Mouse (Mus musculus) kidney, adult 2 months (tissue): ENCODE data around the gene Tns2. TPM values are rescaled to one million over a fixed set of nuclear protein-coding genes. Genes with fewer than 3 reads are reported as not detected.

ENCODE experiments used
- DNase-seq: peaks from one replicate; pipeline ENCODE4 v3.0.0; 2021
- H3K27ac ChIP-seq: fragments of 200-500 bp; 2 replicates; pipeline ENCODE4 v1.5.1; 2012; ENCODE audit warnings: low read depth, low read length, control low read depth, inconsistent platforms; ENCODE audit not compliant: insufficient read depth
- H3K27me3 ChIP-seq: fragments of 200-500 bp; replicated peaks from 2 replicates; pipeline ENCODE4 v1.6.1; 2012; ENCODE audit warnings: mild to moderate bottlenecking, moderate library complexity, low read length, inconsistent platforms; ENCODE audit not compliant: control insufficient read depth, insufficient read depth
- H3K36me3 ChIP-seq: fragments of 200-500 bp; 2 replicates; pipeline ENCODE4 v1.6.1; 2012; ENCODE audit warnings: mild to moderate bottlenecking, moderate library complexity, low read length, inconsistent platforms; ENCODE audit not compliant: control insufficient read depth, insufficient read depth
- H3K4me1 ChIP-seq: fragments of 200-500 bp; 2 replicates; pipeline ENCODE4 v1.6.1; 2011; ENCODE audit warnings: low read length; ENCODE audit not compliant: control insufficient read depth, insufficient read depth
- H3K4me3 ChIP-seq: fragments of 200-500 bp; 2 replicates; pipeline ENCODE4 v1.5.1; 2011; ENCODE audit warnings: mild to moderate bottlenecking, low read depth, low read length, control low read depth; ENCODE audit not compliant: insufficient read depth
- CTCF ChIP-seq: fragments of 200-500 bp; conservative IDR thresholded peaks from 2 replicates; pipeline ENCODE4 v1.5.1; 2011; ENCODE audit warnings: low read depth, mild to moderate bottlenecking, control low read depth, low read length, moderate library complexity, mixed read lengths; ENCODE audit not compliant: insufficient read depth, insufficient read length
- POLR2A ChIP-seq: fragments of 200-500 bp; IDR thresholded peaks from one replicate; pipeline ENCODE4 v1.6.1; 2011; ENCODE audit warnings: low read depth, low read length, control low read depth
- WGBS: fragments of 180-500 bp; shearing (Covaris S2); methylation state at CpG from one replicate; pipeline ENCODE4 v1.1.7; 2018; 5-methylcytosine and 5-hydroxymethylcytosine counted together
- polyA plus RNA-seq: library from polyadenylated mRNA; depleted of rRNA; stranded (reverse); fragments of >200 nt; gene quantifications from 2 replicates; pipeline ENCODE4 v1.2.3, GENCODE M21; 2012

Tns2 gene
- polyA plus RNA-seq, 1 experiment = 124 TPM

DNA sequence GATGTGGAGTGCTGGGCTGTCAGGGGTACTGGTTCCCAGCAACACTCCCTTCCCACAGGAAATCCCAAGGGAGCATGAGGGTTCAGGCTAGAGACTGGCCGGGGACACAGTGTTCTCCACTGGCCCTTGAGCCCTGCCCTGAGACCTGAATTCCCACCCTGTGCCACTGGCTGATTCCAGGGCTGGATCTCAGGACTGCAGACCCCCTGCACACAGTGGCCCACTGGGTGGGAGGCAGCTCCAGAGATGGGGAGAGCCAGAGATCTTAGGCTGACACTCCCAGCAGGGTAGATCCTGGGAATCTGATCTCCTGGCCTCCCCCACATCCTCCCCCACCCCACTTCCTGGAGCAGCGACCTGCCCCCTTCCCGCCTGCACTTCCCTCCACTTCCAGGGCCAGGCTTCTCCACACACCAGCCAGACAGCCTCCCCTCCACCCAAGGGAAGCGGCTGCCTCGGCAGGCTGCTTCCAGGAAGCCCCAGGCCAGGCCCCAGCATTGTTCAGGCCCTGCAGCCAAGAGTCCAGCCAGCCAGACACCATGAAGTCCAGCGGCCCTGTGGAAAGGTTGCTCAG is 2.4 kb downstream of the Tns2 start:
- H3K27me3 ChIP-seq = no peaks in the 10 kb centered on the region
- H3K36me3 ChIP-seq = peaks cover 1% of the 10 kb centered on the region; the same call in 1 of the 2 replicates
- peaks cover 42% of the 10 kb centered on the region for H3K4me1 ChIP-seq
- TF ChIP-seq CTCF (no peak), POLR2A (peak; percentile 52)
- peak; percentile 90 for DNase-seq
- peak overlapping the region; percentile 59 for H3K4me3 ChIP-seq
- peak overlapping the region; percentile 98 for H3K27ac ChIP-seq
- WGBS = 5% methylated on average over 6 of the region's 6 CpGs

DNA sequence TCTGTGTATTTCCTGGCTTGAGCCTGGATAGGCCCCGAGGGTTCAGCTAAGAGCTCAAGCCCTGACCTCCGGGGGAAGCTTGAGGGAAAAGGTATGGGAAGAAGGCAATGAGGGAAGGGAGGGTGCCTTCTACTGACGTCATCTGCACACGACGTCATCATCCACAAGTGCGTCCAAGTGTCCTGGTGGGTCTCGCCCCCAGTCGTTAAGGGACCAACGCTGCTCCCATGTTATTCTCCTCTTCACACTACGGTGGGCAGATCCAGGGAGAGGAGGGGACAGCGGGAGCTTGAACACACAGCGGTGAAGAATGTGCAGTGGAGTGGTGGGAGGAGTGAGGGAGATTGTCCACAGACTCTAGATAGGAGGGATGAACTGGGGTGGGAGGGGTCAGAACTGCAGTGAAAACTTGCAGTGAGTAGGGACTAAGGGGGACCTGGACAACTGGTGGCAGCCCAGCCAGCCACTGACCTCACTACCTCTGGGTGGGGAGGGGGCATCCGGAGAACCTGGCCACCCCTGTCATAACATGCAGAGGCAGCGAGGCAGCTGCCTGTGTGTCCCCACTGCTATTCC is 3.2 kb downstream of the Tns2 start:
- Histone ChIP-seq H3K4me1 (peaks cover 48% of the 10 kb centered on the region), H3K27me3 (no peaks in the 10 kb centered on the region), H3K36me3 (peaks cover 1% of the 10 kb centered on the region; the same call in 1 of the 2 replicates), H3K4me3 (peak overlapping the region; percentile 59), H3K27ac (peak overlapping the region; percentile 98)
- TF ChIP-seq CTCF (no peak), POLR2A (no peak)
- WGBS = 18% methylated on average over 14 of the region's 14 CpGs
- peak; percentile 69 for DNase-seq

DNA sequence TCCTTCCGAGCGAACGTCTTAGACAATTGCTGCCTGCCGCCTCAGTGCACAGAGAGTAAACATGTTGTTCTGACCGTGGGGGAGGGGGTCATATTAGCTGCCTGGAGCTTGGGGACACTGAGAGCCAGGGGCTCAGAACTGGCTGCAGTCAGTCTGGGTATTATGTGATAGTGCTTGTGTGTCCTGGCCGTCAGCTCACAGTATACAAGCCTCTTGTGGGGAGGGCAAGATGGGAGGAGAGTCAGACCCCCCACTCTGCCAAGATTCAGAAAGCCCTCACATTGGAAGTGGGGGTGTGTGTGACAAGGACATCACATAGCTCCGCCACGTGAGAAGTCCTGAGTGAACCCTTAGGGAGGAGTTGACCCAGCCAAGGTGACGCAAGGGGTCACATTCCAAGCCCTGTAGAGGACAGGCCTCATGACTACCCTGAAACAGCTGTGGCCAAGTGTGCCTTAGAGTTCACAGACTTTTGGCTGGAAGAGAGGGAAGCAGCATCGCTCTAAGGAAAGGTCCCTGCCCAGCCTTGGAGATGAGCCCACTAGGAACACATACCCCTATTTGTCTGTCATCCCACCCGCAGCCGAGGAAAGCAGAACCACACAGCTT is 3.8 kb downstream of the Tns2 start:
- H3K4me1 ChIP-seq = peaks cover 51% of the 10 kb centered on the region
- peaks cover 1% of the 10 kb centered on the region; the same call in 1 of the 2 replicates for H3K36me3 ChIP-seq
- H3K27ac ChIP-seq = peak overlapping the region; percentile 98
- no peaks in the 10 kb centered on the region for H3K27me3 ChIP-seq
- WGBS = 8% methylated on average over 12 of the region's 12 CpGs
- H3K4me3 ChIP-seq = peak overlapping the region; percentile 59
- no peak for TF ChIP-seq POLR2A
- TF ChIP-seq CTCF = no peak
- peak; percentile 97 for DNase-seq

DNA sequence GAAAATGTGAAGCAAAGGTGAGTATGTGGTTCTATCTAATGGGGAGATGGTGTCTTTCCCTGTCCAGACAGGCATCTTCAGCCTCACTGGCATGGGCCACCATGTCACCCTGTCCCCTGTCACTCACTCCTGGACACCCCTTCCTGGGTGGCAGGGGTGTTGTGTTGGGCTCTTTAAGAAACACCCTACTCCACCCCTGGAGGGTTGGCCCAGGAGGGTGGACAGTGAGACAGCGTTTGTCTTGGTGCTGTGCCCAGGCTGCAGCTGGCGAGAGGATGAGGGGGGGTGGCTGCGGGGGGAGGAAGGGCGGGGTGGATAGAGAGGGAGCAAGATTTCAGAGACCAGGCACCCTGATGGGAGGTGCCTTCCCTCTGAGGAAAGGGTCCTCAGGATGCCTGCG is 5.1 kb downstream of the Tns2 start:
- DNase-seq = peak; percentile 91
- peak overlapping the region; percentile 98 for H3K27ac ChIP-seq
- TF ChIP-seq POLR2A (no peak), CTCF (no peak)
- no peaks in the 10 kb centered on the region for H3K27me3 ChIP-seq
- 4% methylated on average over 5 of the region's 5 CpGs for WGBS
- peaks cover 51% of the 10 kb centered on the region for H3K4me1 ChIP-seq
- H3K4me3 ChIP-seq = peak overlapping the region; percentile 43
- H3K36me3 ChIP-seq = peaks cover 8% of the 10 kb centered on the region; the same call in 1 of the 2 replicates

DNA sequence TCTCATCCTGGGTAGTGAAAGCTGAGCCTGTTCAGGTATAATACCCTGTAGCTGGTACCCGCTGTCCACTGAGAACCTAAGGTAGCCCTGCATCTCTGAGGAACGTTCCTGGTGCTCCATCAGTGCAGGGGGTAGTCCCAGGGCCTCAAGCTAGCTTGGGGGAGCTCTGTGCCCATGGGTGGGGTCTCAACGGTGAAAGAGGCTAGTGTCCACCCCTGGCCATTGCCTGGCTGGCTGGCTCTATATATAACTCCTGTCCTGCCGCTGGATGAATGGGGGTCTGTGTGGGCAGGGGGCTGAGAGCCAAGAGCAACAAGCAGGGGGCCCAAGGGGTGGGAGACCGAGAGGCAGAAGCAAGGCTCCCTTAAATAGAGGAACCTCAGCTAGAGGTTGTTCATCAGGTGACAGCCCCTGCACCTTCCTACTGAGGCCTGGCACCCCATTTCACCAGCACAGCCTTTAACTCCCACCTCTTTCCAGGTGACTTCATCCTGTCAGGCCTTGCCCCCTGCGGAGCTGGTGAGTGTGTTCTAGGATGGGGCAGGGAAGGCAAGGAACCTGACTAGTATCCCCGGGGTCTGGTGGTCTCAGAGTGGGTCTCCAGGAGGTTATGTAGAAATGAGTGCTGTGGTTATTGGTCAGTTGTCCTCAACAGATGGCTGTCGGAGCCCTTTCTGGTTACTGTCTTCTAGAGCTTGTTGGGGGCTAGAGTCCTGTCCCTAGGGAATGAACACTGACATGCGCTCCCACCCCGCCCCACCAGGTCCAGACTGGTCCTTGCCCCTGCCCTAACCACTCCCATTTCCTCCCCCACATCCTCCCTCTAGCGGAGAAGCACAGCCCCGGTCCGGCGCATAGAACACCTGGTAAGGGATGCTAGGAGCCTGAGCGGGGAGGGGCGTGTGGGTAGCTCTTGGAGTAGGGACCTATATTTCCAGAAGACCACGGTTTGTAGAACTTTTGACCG is 5.8 kb downstream of the Tns2 start:
- Histone ChIP-seq H3K4me1 (peaks cover 52% of the 10 kb centered on the region), H3K27ac (peak overlapping the region; percentile 25; the same call in 1 of the 2 replicates), H3K4me3 (peak overlapping the region; percentile 42), H3K36me3 (peaks cover 8% of the 10 kb centered on the region), H3K27me3 (no peaks in the 10 kb centered on the region)
- TF ChIP-seq CTCF = no peak
- TF ChIP-seq POLR2A = no peak
- WGBS = 43% methylated on average over 18 of the region's 18 CpGs
- no peak for DNase-seq

DNA sequence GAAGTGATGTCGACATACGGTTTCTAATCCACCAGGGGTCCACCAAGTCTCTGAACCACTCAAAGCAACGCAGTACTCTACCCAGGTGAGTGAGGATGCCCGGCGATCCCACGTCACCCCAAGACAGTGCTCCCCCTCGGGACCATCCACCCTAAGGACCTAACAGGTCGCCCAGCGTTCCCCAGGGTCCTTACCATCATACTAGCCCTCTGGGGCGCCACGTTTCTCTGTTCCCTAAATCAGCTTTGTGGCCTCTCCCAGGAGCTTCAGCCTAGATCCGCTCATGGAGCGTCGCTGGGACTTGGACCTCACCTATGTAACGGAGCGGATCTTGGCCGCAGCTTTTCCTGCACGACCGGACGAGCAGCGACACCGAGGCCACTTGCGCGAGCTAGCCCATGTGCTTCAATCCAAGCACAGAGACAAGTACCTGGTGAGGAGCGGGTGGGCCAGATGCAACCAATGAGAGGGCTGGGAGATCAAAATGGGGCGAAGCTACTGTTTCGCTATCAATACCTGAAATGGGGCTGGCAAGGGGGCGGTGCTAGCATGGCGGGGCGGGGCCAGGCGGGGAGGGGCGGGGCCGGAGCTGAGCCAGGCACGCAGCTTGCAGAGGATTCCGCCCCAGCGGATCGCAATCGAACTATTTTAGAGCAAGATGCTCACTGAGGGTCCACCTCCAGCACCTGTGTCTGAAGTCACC is 6.7 kb downstream of the Tns2 start:
- H3K4me1 ChIP-seq = peaks cover 44% of the 10 kb centered on the region
- DNase-seq = no peak
- H3K36me3 ChIP-seq = peaks cover 9% of the 10 kb centered on the region
- H3K27ac ChIP-seq = no peak overlapping the region
- no peaks in the 10 kb centered on the region for H3K27me3 ChIP-seq
- TF ChIP-seq CTCF = no peak
- TF ChIP-seq POLR2A = no peak
- H3K4me3 ChIP-seq = peak overlapping the region; percentile 42; the same call in 1 of the 2 replicates
- 53% methylated on average over 38 of the region's 38 CpGs for WGBS
